Mouse (Mus musculus) brain, embryonic 18.5 days (tissue): ENCODE data around the gene Brsk2.

Source experiments
- DNase-seq: peaks from one replicate; pipeline ENCODE4 v3.0.0-alpha.2; 2012; ENCODE audit warnings: low read depth, low spot score

Gene Brsk2

DNA sequence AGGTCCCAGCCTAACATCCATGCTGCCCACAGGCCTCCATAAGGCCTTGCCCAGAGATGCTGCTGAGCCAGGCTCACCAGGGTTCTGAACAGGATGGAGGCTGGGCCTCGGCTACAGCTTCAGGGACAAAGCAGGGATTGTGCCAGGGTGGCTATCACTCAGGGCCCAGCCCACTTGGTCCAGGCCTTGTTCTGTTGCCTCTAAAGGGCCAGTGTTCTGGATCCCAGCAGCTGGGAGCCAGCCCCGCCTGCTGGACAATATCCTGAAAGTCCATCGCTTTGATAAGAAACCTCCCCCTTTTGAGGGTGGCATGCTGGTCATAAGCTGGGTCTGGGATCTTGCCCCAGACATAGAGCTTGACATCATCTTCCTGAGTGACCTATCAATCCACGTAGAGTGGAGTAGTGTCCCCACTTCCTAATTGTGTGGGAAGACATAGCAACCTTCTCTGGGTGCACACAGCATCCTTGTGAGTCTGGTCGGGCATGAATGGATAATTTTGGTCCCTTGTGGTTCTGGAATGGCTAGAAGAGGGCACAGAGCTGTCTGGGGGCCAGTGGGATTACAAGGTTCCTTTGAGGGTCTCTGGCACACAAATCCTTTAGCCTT lies 6.1 kb downstream of the Brsk2 start:
- no peak for DNase-seq

DNA sequence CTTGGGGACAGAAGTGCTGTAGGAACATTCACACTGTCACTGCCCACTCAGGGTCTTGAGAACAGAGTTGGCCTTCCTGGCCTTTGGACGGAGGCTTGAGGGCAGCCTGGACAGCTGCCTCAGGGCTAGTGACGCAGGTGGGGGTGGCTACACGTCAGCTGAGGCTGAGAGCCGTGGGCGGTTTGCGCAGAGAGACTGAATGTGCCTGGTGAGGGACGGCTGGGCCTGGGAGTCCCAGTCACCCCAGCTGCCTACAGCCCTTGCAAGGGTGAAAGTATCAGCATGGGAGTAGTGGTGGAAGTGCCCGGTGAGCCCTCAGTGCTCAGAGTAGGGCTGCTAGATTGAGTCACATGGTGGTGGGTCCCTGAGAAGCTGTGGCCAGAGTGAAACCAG lies 6.6 kb downstream of the Brsk2 start:
- DNase-seq, result no peak

DNA sequence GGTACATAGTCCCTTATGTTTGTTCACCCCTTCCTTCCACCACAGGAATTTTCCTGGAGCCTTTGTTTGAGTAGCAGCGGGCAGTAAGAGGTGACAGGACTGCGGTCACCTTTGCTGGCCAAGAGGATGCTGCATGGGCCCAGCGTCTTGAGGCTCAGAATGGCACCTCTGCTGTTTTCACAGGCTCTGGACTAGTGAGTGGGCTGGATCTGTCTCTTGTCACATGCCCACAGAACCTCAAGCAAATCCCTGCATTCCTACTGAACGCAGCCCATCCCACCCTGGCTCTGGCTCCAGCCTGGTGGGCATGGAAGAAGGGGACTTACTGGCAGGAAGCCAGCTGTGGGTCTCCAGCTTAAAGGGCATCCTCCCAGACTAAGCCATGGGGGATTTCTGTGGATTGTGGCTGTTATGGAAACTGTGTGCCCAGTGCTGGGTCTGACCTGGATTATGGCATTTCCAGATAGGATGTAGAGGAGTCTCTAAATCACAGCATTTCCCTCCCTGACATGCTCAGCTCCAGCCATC lies 8.0 kb downstream of the Brsk2 start:
- no peak for DNase-seq

DNA sequence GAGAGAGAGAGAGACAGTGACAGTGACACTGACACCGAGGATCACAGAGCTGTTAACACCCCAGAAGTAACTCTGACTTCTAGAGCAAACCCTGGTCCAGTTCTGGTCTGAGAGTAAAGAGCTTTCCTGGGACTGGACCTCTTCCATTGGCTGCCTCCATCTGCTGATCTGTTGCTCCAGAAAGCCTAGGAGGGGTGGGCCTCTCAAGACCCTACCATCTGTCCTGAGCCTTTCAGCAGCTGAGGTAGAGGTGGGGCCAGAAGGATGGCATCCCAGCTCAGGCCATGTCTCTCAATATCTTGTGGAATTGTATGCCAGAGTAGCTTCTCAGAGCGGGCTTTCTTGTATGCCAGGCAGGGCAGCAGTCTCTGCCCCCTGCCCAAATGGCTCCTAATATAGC lies 8.7 kb downstream of the Brsk2 start:
- DNase-seq, result no peak

DNA sequence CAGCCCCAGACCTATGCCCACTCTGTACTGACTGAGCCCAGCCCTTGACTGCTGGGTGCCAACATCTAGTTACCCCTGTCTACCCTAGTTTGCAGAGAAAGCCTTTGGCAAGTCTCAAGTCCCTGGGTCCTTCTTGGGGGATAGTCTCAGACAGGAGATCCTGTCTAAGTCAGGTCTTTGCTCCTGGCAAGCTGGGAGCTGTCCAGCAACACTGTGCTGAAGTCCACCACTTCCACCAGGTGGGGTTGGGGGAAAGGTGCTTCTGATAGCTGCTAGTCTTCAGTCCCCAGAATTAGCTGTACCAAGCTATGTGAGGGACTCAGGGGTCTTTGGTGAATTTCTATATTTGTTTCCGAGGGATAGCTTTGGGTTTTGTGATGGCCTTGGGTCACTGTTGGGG lies 9.6 kb downstream of the Brsk2 start:
- DNase-seq, result no peak

DNA sequence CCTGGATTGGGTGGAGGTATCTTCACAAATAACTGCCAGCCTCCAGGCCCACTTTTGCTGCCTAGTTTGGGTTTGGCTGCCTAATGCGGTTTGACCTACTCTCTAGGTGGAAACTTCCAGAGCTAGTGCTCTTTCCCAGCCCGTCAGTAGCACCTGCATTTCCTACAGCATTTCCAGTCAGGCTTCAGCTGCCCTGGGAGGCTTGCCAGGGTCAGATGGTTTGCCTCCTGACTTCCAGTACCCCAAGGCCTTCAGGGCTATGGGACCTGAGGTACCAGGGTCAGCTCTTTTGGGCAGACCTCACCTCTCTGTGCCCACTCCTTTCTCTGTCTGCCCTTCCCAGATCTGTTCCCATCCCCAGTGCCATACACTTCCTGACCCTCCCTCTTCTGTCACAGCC lies 11.4 kb downstream of the Brsk2 start:
- DNase-seq, result no peak

DNA sequence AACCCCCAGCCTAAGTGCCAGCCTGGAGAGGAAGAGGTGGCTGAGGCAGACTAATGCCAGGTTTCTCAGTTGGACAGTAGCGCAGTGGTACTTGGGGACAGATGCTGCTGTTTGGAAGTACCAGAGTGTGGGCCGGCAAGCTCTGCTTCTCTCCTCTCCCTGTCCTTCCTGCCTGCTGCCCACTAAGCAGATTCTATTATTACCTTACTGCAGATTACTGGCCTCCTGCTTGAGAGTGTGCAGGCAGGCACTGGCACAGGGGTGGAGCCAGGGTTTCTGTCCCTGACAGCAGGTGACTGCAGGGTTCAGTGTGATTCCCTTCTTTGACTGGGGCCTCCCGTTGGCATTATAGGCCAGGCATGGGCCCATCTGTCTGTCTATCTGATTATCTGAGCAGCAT lies 11.9 kb downstream of the Brsk2 start:
- DNase-seq, result no peak

DNA sequence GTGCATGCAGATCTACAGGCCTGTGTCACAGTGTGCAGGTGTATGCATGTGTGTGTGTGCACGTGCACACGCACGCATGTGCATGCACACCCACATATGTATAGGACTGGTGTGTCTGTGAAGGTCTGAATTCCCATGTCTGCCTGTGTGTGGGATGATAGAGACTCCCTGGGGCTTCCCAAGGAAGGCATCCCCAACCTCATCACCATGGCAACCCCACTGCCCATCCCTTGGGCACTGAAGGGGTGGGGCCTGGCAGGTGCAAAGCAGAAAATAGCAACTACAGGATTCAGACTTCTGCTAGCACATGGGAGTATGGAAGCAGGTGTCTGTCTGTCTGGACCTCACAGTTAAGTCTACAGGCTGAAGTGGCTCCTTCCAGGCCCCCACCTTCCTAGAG lies 13.0 kb downstream of the Brsk2 start:
- DNase-seq, result no peak

DNA sequence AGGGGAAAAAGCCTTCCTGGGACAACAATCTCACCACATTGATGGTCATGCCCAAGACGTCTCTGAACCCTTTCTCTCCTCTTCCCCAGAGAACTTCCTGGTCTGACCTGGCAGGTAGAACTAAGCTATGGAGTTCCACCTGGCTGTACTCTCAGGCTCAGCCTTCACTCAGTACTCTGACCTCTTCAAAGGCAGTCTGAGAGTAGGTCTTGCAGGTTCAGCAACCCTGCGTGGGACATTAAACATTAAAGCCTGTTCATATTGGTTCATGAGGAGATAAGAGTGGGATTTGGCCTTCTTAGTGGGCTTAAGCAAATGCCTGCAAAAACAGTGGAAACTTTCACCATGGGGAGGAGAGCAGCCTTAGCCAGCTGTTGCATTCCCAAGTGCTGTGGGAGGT lies 16.7 kb downstream of the Brsk2 start:
- no peak for DNase-seq

DNA sequence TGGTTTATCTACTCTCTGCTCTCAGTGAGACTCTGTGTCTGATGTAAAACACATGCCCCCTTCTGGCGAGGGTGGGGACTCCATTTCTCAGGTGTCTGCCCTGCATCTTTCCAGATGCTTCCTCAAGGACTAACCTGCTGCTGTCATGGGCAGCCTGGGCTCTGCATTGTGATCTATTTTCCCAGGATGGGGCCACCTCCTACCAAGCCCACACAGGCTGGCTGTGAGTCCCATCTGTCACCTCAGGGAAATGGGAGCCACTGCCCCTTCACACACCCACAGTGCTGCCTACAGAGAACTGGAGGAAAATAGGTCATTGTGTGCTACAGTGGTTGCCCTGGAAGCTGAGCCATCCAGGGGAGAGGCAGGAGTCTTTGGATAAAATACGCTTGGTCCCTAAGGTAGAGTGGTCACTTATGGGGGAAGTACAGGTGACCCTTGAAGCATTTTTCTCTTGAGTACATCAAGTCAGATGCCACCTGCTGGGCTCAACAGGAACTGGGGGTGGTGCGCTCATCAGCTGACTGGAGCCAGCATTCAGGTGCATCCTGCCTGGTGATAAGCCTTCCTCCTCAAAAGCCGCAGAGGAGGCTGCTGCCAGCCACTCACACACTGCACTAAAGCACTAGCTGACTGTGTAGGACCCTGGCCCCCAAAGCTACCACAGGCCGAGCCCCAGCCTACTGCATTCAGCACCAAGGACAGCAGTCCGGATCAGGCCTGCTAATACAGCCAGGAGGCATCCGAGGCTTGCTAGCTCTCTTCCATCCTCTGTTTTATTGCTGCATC lies 23.5 kb downstream of the Brsk2 start:
- DNase-seq, result no peak

DNA sequence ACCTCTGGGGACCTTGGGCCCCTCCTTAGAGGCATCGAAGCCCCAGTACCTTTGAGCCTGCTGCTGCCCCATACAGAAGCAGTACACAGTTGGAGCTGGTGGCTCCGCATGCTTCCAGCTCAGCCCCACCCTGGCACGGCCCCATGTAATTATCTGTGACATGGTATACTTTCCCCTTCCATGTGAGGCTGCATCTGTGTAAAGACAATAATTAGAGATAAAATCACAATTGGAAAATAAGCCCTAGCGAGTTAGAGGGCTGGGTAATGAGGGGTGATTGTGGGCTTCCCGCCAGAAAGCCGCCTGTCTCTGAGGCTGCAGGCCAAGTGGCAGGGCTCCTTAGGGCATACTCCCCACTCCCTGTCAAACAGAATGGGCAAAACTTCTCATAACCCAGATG lies 28.5 kb downstream of the Brsk2 start:
- DNase-seq, result peak; percentile 12

DNA sequence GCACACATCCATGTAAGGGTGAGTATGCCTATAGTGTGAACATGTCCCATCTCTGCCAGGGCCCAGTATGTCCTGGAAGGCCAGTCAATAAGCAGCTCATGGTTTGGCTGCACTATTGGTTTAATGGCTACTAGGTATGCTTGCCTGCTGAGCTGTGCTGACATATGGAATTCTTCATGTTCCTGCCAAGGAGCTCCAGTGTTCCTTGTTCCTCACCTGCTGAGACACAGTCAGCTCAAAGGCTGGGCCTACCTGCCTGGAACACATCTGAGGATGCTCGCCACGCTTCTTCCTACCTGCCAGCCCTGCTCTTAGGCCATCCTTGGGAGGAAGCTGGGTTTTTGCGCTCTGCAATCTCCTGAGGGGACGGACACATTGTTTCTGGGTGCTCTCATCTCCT lies 29.7 kb downstream of the Brsk2 start:
- no peak for DNase-seq

DNA sequence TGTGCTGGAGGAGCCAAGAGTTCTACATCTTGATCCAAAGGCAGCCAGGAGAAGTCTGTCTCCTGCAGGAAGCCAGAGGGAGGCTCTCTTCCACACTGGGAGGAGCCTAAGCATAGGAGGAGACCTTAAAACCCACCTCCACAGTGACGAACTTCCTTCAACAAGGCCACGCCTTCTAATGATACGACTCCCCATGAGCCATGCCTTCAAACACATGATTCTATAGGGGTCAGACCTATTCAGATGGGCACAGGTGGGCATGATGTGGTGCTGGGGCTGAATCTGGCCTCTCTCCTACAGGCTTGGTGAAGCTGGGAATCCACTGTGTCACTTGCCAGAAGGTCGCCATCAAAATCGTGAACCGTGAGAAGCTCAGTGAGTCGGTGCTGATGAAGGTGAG lies 31.7 kb downstream of the Brsk2 start:
- no peak for DNase-seq

DNA sequence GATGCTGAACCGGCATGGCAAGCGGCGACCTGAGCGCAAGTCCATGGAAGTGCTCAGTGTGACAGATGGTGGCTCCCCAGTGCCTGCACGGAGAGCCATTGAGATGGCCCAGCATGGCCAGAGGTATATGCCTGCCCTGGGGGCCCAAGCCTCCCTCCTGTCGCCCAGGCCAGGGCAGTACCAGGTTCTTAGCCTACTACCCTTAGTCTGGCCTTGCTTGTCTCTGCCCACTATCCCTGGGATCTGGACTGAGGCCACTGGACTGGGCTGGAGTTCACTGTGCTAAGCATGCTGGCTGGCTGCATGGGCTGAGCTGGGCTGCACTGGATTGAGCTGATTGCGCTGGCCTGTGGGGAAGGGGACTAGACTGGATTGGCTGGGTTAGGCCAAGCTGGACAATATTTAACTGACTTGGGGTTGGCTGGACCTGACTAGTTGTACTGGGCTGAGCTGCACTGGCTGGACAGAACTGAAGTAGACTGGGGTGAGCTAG lies 38.8 kb downstream of the Brsk2 start:
- no peak for DNase-seq

DNA sequence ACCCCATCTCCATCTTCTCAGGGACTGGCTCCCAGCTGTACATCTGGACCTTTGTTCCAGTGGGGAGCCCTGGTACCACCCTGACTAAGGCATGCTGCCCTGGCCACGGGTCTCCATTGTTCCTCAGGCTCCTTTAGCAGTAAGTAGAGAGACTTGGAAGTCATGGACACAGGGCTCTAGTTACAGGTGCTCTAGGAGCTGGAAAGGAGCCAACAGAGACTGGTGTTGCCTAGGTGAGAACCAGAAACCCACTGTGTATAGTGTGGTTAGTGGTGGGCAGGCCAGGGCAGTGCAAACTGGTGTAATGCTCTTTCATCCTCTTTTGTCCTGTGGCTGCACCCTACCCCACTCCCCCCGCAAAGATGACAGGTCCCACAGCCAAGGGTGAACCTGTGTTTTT lies 41.6 kb downstream of the Brsk2 start:
- no peak for DNase-seq

DNA sequence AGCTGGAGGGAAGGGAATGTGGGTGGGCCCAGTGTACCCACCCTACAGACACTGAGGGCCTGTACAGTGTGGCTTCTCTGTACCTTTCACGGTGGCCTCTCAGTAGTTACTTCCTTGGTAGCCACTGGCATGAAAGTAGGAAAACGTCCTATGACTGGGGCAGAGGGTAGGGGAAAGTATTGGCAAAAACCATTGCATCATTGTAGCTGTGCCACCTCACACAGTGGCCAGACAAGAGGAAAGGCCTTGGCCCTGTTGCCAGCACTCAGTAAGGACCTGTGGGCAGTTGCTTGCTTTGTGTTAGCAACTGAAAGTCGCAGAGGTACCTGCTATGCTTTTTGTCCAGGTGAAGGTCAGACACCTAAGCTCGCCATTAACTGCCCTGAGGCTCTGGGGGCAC lies 44.6 kb downstream of the Brsk2 start:
- DNase-seq, result no peak

DNA sequence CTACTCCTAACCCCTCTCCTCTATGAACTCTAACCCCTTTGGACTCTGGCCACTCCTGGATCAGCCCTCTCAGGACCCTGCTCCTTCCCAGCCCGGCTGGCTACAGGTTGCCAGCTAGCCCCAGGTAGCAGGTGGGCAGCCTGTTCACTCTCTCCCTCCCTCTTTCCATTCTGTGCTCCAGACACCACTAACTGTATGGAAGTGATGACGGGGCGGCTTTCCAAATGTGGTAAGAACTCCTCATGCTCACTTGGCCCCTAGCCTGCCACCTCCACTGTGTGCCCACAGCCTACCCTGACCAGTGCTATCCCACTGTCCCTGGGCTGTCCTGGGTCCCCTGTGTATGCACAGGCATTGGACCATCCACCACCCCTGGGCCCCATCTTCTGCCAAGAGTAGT lies 51.1 kb downstream of the Brsk2 start:
- no peak for DNase-seq

DNA sequence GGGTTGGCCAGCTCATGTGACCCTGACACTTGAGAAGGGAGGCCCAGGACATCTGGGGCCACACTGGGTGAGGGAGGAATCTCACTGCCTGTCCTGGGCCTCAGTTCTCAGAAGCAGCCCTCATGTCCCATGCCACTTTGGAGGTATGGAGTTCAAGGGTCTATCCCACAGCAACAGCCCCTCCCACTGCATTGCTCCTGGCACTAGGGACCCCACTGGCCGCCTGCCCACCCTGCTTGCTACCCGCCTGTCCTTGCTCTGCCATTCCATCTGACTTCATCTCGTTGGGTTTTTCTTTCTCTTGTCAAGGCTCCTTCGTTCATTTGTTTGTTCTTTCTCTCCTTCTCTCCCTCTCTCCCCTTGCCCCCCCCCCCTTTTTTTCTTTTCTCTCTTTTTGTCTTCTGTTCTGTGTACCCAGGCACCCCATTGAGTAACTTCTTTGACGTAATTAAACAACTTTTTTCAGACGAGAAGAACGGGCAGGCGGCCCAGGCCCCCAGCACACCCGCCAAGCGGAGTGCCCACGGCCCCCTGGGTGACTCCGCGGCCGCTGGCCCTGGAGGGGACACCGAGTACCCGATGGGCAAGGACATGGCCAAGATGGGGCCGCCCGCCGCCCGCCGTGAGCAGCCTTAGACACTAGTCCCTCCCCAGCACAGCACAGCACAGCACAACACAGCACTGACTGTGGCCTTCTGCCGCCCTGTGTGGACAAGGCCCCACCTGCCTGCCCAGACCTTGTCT lies 52.2 kb downstream of the Brsk2 start:
- no peak for DNase-seq

DNA sequence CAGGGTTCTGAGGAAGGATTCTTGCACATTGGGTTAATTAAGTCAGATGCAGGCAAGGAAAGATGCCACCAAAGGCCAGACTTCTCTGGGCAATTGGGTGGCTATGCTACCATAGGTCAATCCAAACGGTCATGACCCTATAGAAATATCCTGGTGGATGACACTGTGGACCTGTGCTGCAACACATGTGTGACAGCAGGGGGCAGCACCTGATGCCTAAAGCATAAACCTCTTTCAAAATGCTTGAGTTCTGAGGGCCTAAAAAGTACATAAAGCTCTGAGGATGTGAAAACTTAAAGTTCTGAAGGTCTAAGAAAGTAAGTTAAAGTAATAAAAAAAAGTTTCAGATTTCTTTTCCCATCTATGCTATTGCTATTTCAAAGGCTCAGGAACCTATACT lies 67.0 kb downstream of the Brsk2 start:
- DNase-seq, result no peak

DNA sequence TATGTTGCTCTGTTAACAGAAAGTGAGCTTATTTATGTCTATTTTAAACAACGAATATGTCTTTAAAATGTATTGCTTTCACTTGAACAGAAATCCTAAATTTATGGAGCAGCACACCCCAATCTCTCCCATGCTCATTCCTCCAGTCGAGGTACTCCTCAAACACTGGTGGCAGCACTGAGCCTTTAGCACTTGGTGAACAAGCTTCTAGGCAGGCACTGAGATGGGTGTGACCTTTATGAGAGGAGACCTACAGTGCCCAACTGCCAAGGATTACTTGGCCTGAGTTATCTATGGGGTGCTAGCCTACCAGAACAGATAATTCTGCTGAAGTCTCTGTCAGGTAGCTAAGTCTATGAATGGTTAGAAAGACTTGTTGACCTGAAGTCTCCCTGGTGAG lies 70.1 kb downstream of the Brsk2 start:
- no peak for DNase-seq

DNA sequence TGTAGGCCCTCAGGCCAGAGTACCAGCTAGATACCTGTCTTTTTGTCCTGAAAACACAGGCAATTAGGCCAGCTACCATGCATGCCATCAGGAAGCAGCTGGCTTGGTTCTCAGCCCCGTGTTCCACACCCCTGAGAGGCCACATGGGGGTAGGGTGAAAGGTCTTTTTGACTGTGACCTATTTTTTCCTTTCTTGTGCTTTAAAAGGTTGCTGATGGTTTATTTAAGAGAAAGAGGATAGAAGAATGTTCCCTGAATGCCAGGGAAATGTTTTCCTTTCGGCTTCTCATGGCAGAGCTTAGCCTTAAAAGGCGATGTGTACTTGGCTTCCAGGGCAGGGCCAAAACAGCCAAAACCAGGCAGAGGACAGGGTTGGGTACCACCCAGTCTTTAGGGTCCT lies 71.3 kb downstream of the Brsk2 start:
- DNase-seq, result no peak

DNA sequence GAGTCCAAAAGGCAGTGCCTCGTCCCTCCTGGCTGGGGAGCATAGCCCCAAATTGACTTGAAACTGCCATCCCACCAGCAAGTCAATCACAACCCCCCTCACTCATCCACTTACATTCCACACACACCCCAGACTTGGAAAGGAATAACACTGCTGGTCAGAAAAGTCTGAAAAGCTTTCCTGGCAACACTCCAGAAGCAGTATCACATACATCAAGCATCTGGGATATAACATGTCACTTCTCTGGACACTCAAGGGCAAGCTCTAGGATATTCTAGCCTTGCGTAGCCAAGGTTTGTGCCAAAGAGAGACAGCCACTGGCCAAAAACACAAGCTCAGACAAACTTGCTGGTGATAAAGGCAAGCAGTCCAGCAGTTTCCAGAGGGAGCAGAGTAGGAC lies 75.6 kb downstream of the Brsk2 start:
- no peak for DNase-seq

DNA sequence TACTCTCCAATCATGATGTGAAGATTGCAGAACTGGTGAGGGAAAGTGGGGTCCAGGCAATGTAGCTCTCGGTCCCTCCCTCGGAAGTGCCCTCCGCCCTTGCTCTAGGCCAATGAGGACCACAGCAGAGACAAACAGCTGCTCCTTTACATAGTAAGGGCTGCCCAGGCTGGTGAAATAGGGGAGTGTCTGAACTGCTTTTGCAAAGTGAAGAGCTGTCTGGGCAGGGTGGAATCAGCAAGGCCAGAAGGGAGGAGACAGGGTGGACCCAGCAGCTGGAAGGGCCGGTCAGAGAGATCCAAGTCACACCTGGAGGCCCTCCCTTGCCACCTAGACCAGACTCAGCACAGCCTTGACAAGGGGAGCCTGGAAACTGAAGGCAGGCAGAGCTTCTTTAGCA lies 76.4 kb downstream of the Brsk2 start:
- DNase-seq, result no peak
